Mouse (Mus musculus): ENCODE results near the gene Zbtb38. TPM values are rescaled to one million over a fixed set of nuclear protein-coding genes. Genes with fewer than 3 reads are reported as not detected.
A peak's percentile ranks its signal among the peaks of the same experiment; 100 is the strongest.
"Not testable (repeated sequence)": the region's sequence is repeated elsewhere in the genome, so short reads cannot be mapped to it uniquely, and the experiment has no call there.

The Zbtb38 gene
- total RNA-seq, 2 experiments from 2014 or later: 17.4 to 21.1 TPM

GRCm38 (mm10) chr9:96659801-96660200 lies 92.8 kb downstream of the Zbtb38 start:
- no peak for ATAC-seq (replicated peaks; ENCODE audit: low FRiP score, low TSS enrichment, poor library complexity, severe bottlenecking)

GRCm38 (mm10) chr9:96653538-96653937 lies 99.1 kb downstream of the Zbtb38 start:
- ATAC-seq (replicated peaks; ENCODE audit: low FRiP score, low TSS enrichment, poor library complexity, severe bottlenecking): no peak

GRCm38 (mm10) chr9:96652763-96653162 lies 99.9 kb downstream of the Zbtb38 start:
- no peak for ATAC-seq (replicated peaks; ENCODE audit: low FRiP score, low TSS enrichment, poor library complexity, severe bottlenecking)

GRCm38 (mm10) chr9:96650807-96651206 lies 101.8 kb downstream of the Zbtb38 start:
- ATAC-seq (replicated peaks; ENCODE audit: low FRiP score, low TSS enrichment, poor library complexity, severe bottlenecking): no peak

- ATAC-seq (replicated peaks; ENCODE audit: low FRiP score, low TSS enrichment, poor library complexity, severe bottlenecking): no peak
Measured at GRCm38 (mm10) chr9:96649924-96650323, 102.7 kb downstream of the Zbtb38 start.

GRCm38 (mm10) chr9:96649362-96649761 lies 103.3 kb downstream of the Zbtb38 start:
- ATAC-seq (replicated peaks; ENCODE audit: low FRiP score, low TSS enrichment, poor library complexity, severe bottlenecking): no peak

- ATAC-seq (replicated peaks; ENCODE audit: low FRiP score, low TSS enrichment, poor library complexity, severe bottlenecking): no peak
Measured at GRCm38 (mm10) chr9:96646668-96647295, 105.8 kb downstream of the Zbtb38 start.

GRCm38 (mm10) chr9:96644840-96645239 lies 107.8 kb downstream of the Zbtb38 start:
- ATAC-seq (replicated peaks; ENCODE audit: low FRiP score, low TSS enrichment, poor library complexity, severe bottlenecking): no peak

- ATAC-seq (replicated peaks; ENCODE audit: low FRiP score, low TSS enrichment, poor library complexity, severe bottlenecking): not testable (repeated sequence)
Measured at GRCm38 (mm10) chr9:96644002-96644401, 108.6 kb downstream of the Zbtb38 start.

GRCm38 (mm10) chr9:96639451-96639850 lies 113.2 kb downstream of the Zbtb38 start:
- ATAC-seq (replicated peaks; ENCODE audit: low FRiP score, low TSS enrichment, poor library complexity, severe bottlenecking): no peak

GRCm38 (mm10) chr9:96638508-96638907 lies 114.1 kb downstream of the Zbtb38 start:
- no peak for ATAC-seq (replicated peaks; ENCODE audit: low FRiP score, low TSS enrichment, poor library complexity, severe bottlenecking)

- ATAC-seq (replicated peaks; ENCODE audit: low FRiP score, low TSS enrichment, poor library complexity, severe bottlenecking): no peak
Measured at GRCm38 (mm10) chr9:96637157-96637548, 115.5 kb downstream of the Zbtb38 start.

GRCm38 (mm10) chr9:96636423-96637156 lies 116.0 kb downstream of the Zbtb38 start:
- 0 out of 2 replicates have a peak, but pooled peaks have one; percentile 27 for ATAC-seq (replicated peaks; ENCODE audit: low FRiP score, low TSS enrichment, poor library complexity, severe bottlenecking)

- no peak for ATAC-seq (replicated peaks; ENCODE audit: low FRiP score, low TSS enrichment, poor library complexity, severe bottlenecking)
Measured at GRCm38 (mm10) chr9:96635899-96636298, 116.7 kb downstream of the Zbtb38 start.

- no peak for ATAC-seq (replicated peaks; ENCODE audit: low FRiP score, low TSS enrichment, poor library complexity, severe bottlenecking)
Measured at GRCm38 (mm10) chr9:96635176-96635575, 117.5 kb downstream of the Zbtb38 start.

- no peak for ATAC-seq (replicated peaks; ENCODE audit: low FRiP score, low TSS enrichment, poor library complexity, severe bottlenecking)
Measured at GRCm38 (mm10) chr9:96633771-96634170, 118.9 kb downstream of the Zbtb38 start.

Other genes starting within 250 kb of the Zbtb38 start
- gene Gm28729, start 227.6 kb downstream of the Zbtb38 start, total RNA-seq (2014; fragmentation: Nextera tagmentation): not detected in 2 replicates
- not detected in 2 replicates for gene Gm28729, start 227.6 kb downstream of the Zbtb38 start, total RNA-seq (2017)
- gene Rasa2, start 121.2 kb downstream of the Zbtb38 start, total RNA-seq (2014; fragmentation: Nextera tagmentation): 8.7 and 9.7 TPM in 2 replicates
- gene Rasa2, start 121.2 kb downstream of the Zbtb38 start, total RNA-seq (2017): 9.7 and 13.8 TPM in 2 replicates
- 1.9 and 2.5 TPM in 2 replicates for gene Pxylp1, start 139.8 kb upstream of the Zbtb38 start, total RNA-seq (2014; fragmentation: Nextera tagmentation)
- 1.4 and 5.2 TPM in 2 replicates for gene Pxylp1, start 139.8 kb upstream of the Zbtb38 start, total RNA-seq (2017)

Measured in megakaryocyte-erythroid progenitor cell, adult 5-6 weeks (primary cell).